Mouse (Mus musculus) heart, adult 2 months (tissue): ENCODE results near the gene Kpna4. TPM values are rescaled to one million over a fixed set of nuclear protein-coding genes. Genes with fewer than 3 reads are reported as not detected.

Experiments
- DNase-seq, 2 experiments: peaks; one replicate each; pipeline ENCODE4 v3.0.0; 2021
- H3K27ac ChIP-seq: fragments of 200-600 bp; 2 replicates; pipeline ENCODE4 v1.8.1; 2022
- H3K27me3 ChIP-seq: fragments of 200-500 bp; 2 replicates; pipeline ENCODE4 v1.6.1; 2012; ENCODE audit warnings: mild to moderate bottlenecking, low read length, inconsistent platforms, mixed read lengths; ENCODE audit not compliant: control insufficient read depth, insufficient read depth
- H3K36me3 ChIP-seq: fragments of 200-500 bp; 2 replicates; pipeline ENCODE4 v1.6.1; 2012; ENCODE audit warnings: low read length, inconsistent platforms; ENCODE audit not compliant: control insufficient read depth, insufficient read depth
- H3K4me1 ChIP-seq: fragments of 200-500 bp; 2 replicates; pipeline ENCODE4 v1.6.1; 2011; ENCODE audit warnings: low read length; ENCODE audit not compliant: control insufficient read depth, insufficient read depth
- H3K4me3 ChIP-seq: fragments of 200-600 bp; 2 replicates; pipeline ENCODE4 v1.8.1; 2022
- H3K79me2 ChIP-seq: fragments of 200-500 bp; replicated peaks from 2 replicates; pipeline ENCODE4 v1.6.1; 2012; ENCODE audit warnings: mild to moderate bottlenecking, inconsistent platforms, low read length, moderate library complexity, mixed read lengths; ENCODE audit not compliant: control insufficient read depth, insufficient read depth
- H3K9ac ChIP-seq: fragments of 200-500 bp; 2 replicates; pipeline ENCODE4 v1.6.1; 2012; ENCODE audit warnings: low read depth, mild to moderate bottlenecking, control low read depth, inconsistent platforms, low read length, mixed read lengths
- CTCF ChIP-seq: fragments of 200-600 bp; IDR thresholded peaks from 2 replicates; pipeline ENCODE4 v1.8.1; 2022; ENCODE audit warnings: antibody characterized with exemption, mild to moderate bottlenecking, moderate library complexity
- EP300 ChIP-seq: fragments of 200-500 bp; IDR thresholded peaks from 2 replicates; pipeline ENCODE4 v1.6.1; 2011; ENCODE audit warnings: low read depth, low read length, control low read depth; ENCODE audit not compliant: insufficient read depth
- POLR2A ChIP-seq: fragments of 200-500 bp; IDR thresholded peaks from 2 replicates; pipeline ENCODE4 v1.6.1; 2011; ENCODE audit warnings: mild to moderate bottlenecking, low read depth, low read length, control low read depth; ENCODE audit not compliant: insufficient read depth
- WGBS: fragments of 180-500 bp; shearing (Covaris S2); methylation state at CpG from one replicate; pipeline ENCODE4 v1.1.7; 2018; 5-methylcytosine and 5-hydroxymethylcytosine counted together
- intact Hi-C: fragments of 180-260 bp; cut with DNase I; formaldehyde crosslinking; loops from one replicate; pipeline ENCODE4 v1.15.1; 2025
- long read RNA-seq: library from polyadenylated mRNA; stranded (forward); transcript quantifications from one replicate; pipeline ENCODE4 v2.0.0, GENCODE M21; 2021
- polyA plus RNA-seq: library from polyadenylated mRNA; depleted of rRNA; stranded (reverse); fragments of >200 nt; gene quantifications from 2 replicates; pipeline ENCODE4 v1.2.3, GENCODE M21; 2012; rRNA removed
- total RNA-seq, 2 experiments: library from RNA; stranded (reverse); gene quantifications; 2 replicates each; pipeline ENCODE4 v1.2.3; 2021

The Kpna4 gene
- total RNA-seq (10 to 100 TPM; 81.5 to 94.6 TPM), polyA plus RNA-seq (14.4 and 29.9 TPM in 2 replicates)
- long read RNA-seq, full-length matches to known transcripts: 51 of 58 reads
- long read RNA-seq, partial matches to known transcripts: 2 of 58 reads
- long read RNA-seq, other reads (novel, unspliced or antisense): 5 of 58 reads

GRCm38 (mm10) chr3:69126509-69127345 is at the start of gene Kpna4:
Kpna4 (minus strand) TSS chr3:69127113.
- WGBS: 2% methylated on average over 84 of the region's 107 CpGs
- Histone ChIP-seq H3K4me3 (peak within 1 kb of the TSS; percentile 83), H3K36me3 (peaks cover 18% of the 10 kb centered on the region), H3K9ac (peak within 1 kb of the TSS; percentile 97), H3K27me3 (no peaks in the 10 kb centered on the region), H3K27ac (peak within 1 kb of the TSS; percentile 95), H3K4me1 (peaks cover 8% of the 10 kb centered on the region), H3K79me2 (no peaks in the 10 kb centered on the region; the same call in 1 of the 2 replicates)
- DNase-seq: peak; percentile 95 to 97
- intact Hi-C loops: loop anchor here (1.0 to 5.0 kb wide), 3 partner anchors 81 to 190 kb away; partner anchors contain the start of gene Ppm1l
- TF ChIP-seq CTCF (no peak), POLR2A (peak; percentile 82), EP300 (peak; percentile 74)

- DNase-seq: no peak
- H3K4me1 ChIP-seq: no peaks in the 10 kb centered on the region; the same call in 1 of the 2 replicates
- H3K27ac ChIP-seq: no peak overlapping the region
- no peaks in the 10 kb centered on the region for H3K36me3 ChIP-seq
- no peak overlapping the region for H3K4me3 ChIP-seq
- no peaks in the 10 kb centered on the region for H3K79me2 ChIP-seq
- no peak for TF ChIP-seq EP300
- no peak for TF ChIP-seq POLR2A
- TF ChIP-seq CTCF: no peak
- intact Hi-C loops: no loop called here
- H3K27me3 ChIP-seq: no peaks in the 10 kb centered on the region
- H3K9ac ChIP-seq: no peak overlapping the region
- 14% methylated on average over 1 of the region's 1 CpGs for WGBS
Measured at GRCm38 (mm10) chr3:69175229-69175628, 48.3 kb upstream of the Kpna4 start.

DNA sequence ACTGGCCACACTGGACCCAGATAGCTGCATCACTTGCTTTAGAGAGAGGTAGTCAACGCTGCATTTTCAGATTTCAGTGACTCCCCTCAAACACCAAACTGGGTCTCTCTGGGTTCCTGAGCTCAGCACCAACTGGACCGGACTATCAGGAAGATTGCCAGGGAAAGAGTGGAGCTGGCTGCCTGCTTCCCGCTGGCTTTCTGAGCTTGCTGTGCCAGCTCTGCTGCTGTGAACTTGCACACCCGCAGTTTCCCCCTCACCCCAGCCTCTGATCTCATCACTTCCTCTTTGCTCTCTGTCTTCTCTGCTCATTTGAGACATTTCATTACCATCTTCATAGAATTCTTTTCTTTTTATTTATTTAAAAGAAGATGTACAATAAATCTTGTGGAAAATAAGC is 44.2 kb upstream of the Kpna4 start:
- 35% methylated on average over 4 of the region's 4 CpGs for WGBS
- no peak overlapping the region for H3K9ac ChIP-seq
- H3K79me2 ChIP-seq: no peaks in the 10 kb centered on the region
- DNase-seq: peak; percentile 27 to 35
- H3K36me3 ChIP-seq: no peaks in the 10 kb centered on the region
- H3K27me3 ChIP-seq: no peaks in the 10 kb centered on the region
- H3K4me1 ChIP-seq: no peaks in the 10 kb centered on the region; the same call in 1 of the 2 replicates
- no peak overlapping the region for H3K4me3 ChIP-seq
- H3K27ac ChIP-seq: no peak overlapping the region
- no peak for TF ChIP-seq EP300
- no peak for TF ChIP-seq CTCF
- TF ChIP-seq POLR2A: no peak
- intact Hi-C loops: no loop called here

- no peak overlapping the region for H3K9ac ChIP-seq
- no peak for DNase-seq
- H3K79me2 ChIP-seq: no peaks in the 10 kb centered on the region
- 60% methylated on average over 5 of the region's 5 CpGs for WGBS
- no peaks in the 10 kb centered on the region for H3K27me3 ChIP-seq
- intact Hi-C loops: no loop called here
- H3K4me1 ChIP-seq: no peaks in the 10 kb centered on the region; the same call in 1 of the 2 replicates
- TF ChIP-seq EP300 (no peak), CTCF (no peak), POLR2A (no peak)
- H3K27ac ChIP-seq: no peak overlapping the region
- no peak overlapping the region for H3K4me3 ChIP-seq
- no peaks in the 10 kb centered on the region for H3K36me3 ChIP-seq
Measured at GRCm38 (mm10) chr3:69169796-69170195, 42.9 kb upstream of the Kpna4 start.

DNA sequence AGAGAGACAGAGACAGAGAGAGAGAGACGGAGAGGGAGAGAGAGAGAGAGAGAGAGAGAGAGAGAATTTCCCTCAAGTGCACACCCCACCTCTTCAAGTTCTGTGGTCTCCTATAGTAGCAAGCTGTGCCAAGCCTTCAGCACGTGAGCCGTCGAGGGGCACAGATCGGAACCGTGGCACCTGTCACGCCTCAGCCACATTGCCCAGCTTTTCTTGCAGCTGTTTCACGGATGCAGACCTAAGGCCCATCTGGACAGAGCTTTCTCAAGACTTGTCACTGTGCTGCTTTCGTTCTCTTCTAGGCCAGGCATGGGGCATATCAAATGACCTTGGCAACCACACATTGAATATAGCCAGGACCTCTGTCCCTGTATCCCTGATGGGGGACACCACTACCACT is 41.8 kb upstream of the Kpna4 start:
- H3K4me3 ChIP-seq: no peak overlapping the region
- intact Hi-C loops: no loop called here

GRCm38 (mm10) chr3:69163057-69163456 is 36.1 kb upstream of the Kpna4 start:
- H3K4me3 ChIP-seq: no peak overlapping the region
- WGBS: 49% methylated on average over 6 of the region's 6 CpGs
- H3K79me2 ChIP-seq: no peaks in the 10 kb centered on the region
- no peak for DNase-seq
- no peaks in the 10 kb centered on the region for H3K4me1 ChIP-seq
- no peak for TF ChIP-seq POLR2A
- TF ChIP-seq EP300: no peak
- no peak for TF ChIP-seq CTCF
- no peak overlapping the region for H3K9ac ChIP-seq
- no peak overlapping the region for H3K27ac ChIP-seq
- no peaks in the 10 kb centered on the region for H3K27me3 ChIP-seq
- no peaks in the 10 kb centered on the region for H3K36me3 ChIP-seq
- intact Hi-C loops: no loop called here

More for the DNA sequence above, 41.8 kb upstream of the Kpna4 start:
- no peaks in the 10 kb centered on the region for H3K27me3 ChIP-seq
- H3K27ac ChIP-seq: no peak overlapping the region
- 90% methylated on average over 9 of the region's 9 CpGs for WGBS
- TF ChIP-seq POLR2A: no peak
- TF ChIP-seq CTCF: no peak
- no peak for TF ChIP-seq EP300
- no peak for DNase-seq
- no peaks in the 10 kb centered on the region for H3K79me2 ChIP-seq
- no peaks in the 10 kb centered on the region for H3K36me3 ChIP-seq
- no peaks in the 10 kb centered on the region; the same call in 1 of the 2 replicates for H3K4me1 ChIP-seq
- no peak overlapping the region for H3K9ac ChIP-seq
